Mouse (Mus musculus) adrenal gland, postnatal 4 days (tissue): ENCODE measurements at regions not wholly inside any gene's neighbourhood (a gene's known extent, or its start where the extent isn't known, plus 50 kb on each side); places are given as distances from the start of the nearest gene placed in this dataset.
"Not testable (repeated sequence)": the region's sequence is repeated elsewhere in the genome, so short reads cannot be mapped to it uniquely, and the experiment has no call there.

Source experiments
- DNase-seq, 2 experiments: peaks; one replicate each; pipeline ENCODE4 v3.0.0; 2021 to 2022; ENCODE audit warnings: low spot score in 2 of 2, mixed read lengths in 2 of 2

GRCm38 (mm10) chr16:29742497-29743230, 163.5 kb downstream of the Opa1 start:
- DNase-seq: no peak

- no peak for DNase-seq
These were observed 166.4 kb downstream of the Opa1 start for GRCm38 (mm10) chr16:29745486-29745885.

GRCm38 (mm10) chr16:29746245-29746644, 167.1 kb downstream of the Opa1 start:
- DNase-seq: no peak

DNA sequence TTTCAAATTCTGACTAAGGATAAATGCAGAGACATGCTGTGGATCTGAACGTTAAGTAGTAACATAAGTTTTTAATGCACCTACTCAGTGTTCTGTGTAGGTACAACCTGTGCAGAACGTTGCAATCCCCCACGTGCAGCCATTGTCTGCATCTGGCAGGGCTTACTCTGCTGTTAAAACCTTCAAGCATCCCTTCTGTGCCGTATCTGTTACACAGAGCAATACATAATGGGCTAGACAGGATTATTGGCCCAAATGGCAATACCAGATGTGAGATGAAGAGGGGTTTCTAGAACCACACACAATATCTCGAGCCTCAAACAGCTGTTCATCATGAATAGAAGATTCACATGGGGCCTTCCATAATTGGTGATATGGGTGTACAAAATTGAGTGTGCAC, 170.0 kb downstream of the Opa1 start:
- DNase-seq: no peak

GRCm38 (mm10) chr16:29754579-29755199, 175.6 kb downstream of the Opa1 start:
- no peak for DNase-seq

- DNase-seq: no peak
These were observed 179.1 kb downstream of the Opa1 start for GRCm38 (mm10) chr16:29758246-29758645.

- DNase-seq: no peak
These were observed 180.3 kb downstream of the Opa1 start for GRCm38 (mm10) chr16:29759416-29759815.

DNA sequence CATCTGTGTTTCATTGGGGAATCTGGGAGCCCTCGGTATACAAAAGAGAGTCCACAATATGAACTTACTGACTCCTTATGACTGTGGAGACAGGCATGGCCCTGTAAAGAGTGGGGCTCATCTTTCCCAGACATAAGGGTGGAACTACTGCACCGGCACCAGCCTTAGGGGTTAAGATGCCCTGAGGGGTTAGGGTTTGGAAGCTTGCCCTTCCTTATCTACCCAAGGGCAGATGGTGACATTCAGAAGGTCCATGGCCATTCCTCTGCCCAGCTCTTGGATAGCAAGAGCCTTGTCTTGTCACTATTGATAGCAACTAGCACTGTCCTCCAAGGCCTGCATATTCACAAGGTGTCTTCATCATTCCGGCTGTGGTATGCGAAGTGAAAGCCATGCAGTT, 181.5 kb downstream of the Opa1 start:
- DNase-seq: no peak

DNA sequence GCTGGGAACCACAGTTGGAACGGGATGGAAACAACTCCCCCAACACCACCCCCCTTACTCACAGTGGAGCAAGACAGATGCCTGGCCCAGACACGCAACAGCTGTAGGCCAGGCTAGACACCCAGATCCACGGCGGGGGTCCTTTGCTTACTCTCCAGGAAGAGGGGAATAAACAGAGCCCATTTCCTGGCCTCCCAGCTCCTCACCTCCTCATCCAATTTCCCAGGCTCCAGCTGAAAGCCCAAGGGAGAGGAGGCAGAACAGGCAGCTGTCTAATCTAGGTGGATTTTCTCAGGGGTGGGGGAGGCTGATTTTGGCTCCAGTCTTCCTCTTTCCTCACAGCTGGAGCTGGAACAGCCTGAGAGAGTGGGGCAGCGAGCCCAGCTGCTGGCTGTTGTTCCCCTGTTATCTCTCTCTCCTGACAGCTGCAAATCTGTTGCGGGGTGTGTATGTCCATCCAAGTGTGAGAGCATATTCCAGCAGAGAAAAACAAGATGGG, 182.7 kb downstream of the Opa1 start:
- DNase-seq: no peak

GRCm38 (mm10) chr16:29764376-29764775, 185.2 kb downstream of the Opa1 start:
- DNase-seq: no peak

DNA sequence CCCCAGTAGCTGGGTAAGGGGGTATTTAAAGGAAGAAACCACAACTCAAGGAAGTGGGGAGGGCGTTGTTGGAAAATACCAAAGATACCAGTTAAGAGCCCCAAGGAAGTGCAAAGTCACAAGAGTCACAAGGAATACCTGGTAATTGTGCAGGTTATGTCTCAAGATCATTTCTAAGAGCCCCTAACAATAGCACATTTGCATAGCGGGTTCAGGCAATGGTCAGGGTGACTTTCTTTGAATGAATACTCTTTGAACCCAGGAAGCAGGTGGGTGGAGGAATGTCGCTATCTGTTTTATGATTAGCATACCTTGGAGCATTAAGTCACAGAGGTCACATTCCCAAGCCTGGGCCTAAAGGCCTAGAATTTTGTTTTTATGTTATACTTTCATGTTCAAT, 186.7 kb downstream of the Opa1 start:
- not testable (repeated sequence) for DNase-seq

- no peak for DNase-seq
These were observed 192.2 kb downstream of the Opa1 start for GRCm38 (mm10) chr16:29771320-29771719.

DNA sequence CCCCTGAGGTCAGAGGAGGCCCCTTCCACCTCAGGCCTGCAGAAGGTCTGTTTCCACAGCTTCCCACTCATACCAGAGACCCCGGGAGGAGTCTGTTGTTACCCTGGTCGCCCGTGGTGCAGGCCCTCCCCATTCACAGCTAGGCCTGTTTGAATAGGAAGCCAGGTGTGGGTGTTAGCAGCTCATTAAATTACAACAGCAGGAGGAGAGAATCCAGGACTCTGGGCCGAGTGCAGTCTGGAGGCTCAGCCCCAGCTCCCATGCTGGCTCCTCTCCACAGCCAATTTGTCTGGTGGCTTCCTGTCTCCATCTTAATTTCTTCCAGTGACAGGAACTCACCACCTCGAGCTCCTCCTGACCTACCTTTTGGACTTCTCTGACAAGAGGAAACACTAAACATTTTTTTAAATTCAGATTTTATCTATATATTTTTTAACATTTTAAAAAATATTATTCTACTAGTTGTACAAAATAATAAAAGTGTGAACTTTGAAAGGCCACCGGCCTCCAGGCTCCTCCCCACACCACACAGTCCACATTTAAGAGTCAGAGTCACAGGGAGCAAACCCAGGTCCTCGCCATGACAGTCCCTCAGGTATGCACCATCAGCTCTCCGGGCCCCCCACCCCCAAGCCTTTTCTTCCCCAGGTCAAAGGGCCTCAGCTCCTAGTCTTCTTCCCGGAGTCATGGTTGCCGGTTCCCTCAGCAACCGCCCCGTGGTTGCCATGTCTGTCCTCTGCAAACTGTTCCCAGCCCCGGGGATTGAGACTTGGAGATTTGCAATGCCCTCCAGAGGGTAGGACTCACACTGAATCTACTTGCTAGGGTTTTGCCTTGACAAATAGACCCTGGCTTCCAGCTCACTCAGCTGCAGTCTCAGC, 192.8 kb downstream of the Opa1 start:
- no peak for DNase-seq

- DNase-seq: no peak
These were observed 193.5 kb downstream of the Opa1 start for GRCm38 (mm10) chr16:29772609-29772988.

DNA sequence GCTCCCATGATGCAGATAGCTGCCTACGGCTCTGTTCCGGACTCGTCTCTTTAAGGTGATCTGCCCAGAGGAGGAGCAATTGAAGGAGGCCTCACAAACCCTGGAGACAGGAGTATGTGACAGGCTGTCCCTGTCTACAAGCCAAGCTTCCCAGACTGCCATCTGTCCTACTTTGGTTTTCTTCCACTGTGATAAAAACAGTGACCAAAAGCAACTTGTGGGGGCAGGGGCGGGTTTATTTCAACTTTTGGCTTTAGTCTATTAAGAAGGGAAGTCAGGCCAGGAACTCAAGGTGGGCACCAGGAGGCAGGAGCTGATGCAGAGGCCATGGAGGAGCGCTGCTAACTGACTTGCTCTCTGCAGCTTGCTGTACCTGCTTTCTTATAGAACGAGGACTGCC, 193.9 kb downstream of the Opa1 start:
- no peak for DNase-seq

- DNase-seq: no peak
These were observed 195.8 kb downstream of the Opa1 start for GRCm38 (mm10) chr16:29774949-29775348.

DNA sequence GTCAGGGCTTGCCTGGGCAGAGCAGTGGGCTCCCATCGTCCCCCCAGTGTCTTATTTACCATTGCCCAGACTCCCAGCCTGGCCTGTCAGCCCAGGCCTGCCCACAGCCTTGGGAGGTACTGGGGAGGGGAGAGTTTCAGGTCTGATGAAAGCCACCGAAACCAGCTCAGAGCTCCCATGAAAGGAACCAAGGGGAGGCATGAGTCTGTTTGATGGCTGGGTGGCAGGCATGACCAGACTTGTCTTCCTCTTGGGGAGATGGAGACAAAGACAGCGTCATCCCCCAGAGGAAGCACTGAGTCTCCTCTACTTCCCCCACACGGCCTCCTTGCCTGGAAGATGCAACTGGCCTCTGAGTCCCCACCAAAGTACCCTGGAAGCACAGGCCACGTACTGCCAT, 196.7 kb downstream of the Opa1 start:
- no peak for DNase-seq

DNA sequence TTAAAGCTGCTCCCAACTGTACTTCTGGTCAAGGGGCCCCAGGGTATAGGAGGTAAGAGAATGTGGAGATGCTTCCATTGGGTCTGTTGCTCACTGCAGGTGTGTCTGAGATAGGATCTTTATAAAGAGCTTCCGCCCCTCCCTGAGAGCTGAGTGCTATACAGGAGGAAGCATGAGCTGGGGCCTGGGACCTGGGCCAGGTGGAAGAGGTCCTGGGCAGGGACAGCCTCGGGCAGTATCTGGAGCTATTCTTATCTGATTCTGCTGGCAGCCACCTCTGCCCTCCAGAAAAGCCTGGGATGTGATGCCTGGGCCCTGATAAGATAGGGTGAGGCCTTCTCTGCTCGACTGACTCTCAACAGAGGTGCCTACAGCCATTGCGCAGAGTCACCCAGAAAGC, 203.3 kb downstream of the Opa1 start:
- no peak for DNase-seq

DNA sequence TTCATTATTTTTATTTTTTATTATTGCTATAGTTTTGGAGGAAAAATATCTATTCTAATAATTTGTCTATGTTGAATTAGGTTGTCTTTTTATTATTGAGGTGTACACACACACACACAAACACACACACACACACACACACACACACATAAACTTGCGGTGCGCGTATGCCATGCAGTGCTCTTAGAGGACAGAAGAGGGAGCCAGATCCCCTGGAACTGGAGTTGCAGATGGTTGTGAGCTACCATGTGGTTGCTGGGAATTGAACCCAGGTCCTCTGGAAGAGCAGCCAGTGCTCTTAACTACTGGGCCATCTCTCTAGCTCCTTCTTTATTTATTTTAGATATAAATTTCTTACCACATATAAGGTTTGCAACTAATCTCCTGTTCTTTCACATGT, 206.0 kb downstream of the Opa1 start:
- no peak for DNase-seq

- no peak for DNase-seq
These were observed 207.4 kb downstream of the Opa1 start for GRCm38 (mm10) chr16:29786540-29786939.

DNA sequence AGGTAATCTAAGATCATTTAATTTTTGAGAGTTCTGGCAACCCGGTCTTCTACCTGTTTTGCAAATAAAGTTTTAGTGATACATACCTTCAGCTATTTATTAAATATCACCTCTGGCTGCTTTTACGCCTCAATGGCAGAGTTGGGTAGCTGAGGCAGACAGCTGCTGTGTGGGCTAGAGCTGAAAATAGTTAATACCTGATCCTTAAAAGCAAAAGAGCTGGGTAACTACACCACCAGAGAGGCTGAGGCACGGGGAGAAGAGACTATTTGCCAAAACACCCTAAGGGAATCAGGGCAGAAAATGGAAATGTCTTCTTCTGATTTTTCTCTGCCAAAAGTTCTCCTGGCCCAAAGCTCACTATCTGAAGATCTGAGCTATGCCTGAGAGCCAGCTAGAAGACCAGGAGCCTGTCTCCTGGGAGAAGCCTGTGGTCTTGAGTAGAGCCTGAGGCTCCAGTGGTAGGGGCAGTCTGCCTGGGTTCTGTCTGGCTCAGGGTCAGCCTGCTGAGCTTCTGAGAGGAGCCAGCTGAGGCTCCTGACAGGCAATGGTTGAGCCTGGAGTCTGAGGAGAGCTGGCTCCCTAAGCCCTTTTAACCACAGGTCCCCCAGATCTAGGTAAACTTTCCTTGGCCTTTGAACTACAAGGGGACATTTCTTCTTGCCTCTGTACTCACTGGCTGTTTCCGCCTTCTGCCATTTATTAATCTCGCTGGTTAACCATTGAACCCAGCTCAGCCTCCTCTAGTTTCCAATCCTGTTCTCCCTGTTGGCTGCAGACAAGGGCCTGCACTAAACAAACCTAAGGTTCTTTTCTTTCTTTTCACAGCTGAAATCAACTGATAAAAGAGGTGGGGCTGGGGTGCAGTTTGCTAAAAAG, 208.7 kb downstream of the Opa1 start:
- no peak for DNase-seq
